Mouse (Mus musculus) layer of hippocampus, adult 18-20 months (tissue): ENCODE measurements at regions not wholly inside any gene's neighbourhood (a gene's known extent, or its start where the extent isn't known, plus 50 kb on each side); places are given as distances from the start of the nearest gene placed in this dataset.
A peak's percentile ranks its signal among the peaks of the same experiment; 100 is the strongest.

Experiments
- DNase-seq, 2 experiments: peaks; one replicate each; pipeline ENCODE4 v3.0.0; 2022; ENCODE audit warnings: low spot score in 2 of 2

DNA sequence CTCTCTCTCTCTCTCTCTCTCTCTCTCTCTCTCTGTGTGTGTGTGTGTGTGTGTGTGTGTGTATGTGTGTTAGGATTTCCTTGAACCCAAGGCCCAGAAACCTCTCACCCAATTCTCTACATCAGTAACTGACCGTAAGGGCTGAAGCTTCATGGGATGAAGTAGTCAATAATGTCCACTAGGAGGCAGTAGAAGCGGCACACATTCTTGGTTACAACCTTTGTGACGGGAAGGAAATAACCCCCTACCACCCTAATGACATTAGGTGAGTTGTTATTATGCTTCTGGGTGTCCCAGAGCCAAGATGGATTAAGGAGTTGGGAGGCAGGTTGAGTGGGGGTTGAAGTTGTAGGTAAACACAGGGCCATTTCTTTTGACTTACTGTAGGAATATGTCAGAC lies 55.5 kb upstream of the Itprid1 start:
- no peak for DNase-seq

DNA sequence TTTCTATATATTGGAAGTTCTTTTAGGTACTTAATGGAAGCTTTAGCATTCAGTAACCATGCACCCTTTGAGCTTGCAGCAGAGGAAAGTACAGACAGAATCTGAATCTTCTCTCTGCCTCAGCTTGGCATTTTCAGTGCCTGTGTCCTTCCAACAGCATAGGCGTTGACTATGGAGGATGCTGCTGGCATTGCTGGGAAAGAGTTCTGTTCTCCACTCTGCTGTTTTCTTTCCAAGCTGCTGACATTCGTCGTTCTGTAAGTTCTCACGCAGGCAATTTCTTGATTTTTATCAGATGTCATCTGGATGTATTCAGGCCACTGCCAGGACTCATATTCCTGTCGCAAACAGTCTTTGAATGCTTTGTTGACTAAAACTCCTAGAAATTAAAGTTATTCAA lies 61.2 kb upstream of the Itprid1 start:
- DNase-seq = peak in 1 of 2 experiments; percentile 39

DNA sequence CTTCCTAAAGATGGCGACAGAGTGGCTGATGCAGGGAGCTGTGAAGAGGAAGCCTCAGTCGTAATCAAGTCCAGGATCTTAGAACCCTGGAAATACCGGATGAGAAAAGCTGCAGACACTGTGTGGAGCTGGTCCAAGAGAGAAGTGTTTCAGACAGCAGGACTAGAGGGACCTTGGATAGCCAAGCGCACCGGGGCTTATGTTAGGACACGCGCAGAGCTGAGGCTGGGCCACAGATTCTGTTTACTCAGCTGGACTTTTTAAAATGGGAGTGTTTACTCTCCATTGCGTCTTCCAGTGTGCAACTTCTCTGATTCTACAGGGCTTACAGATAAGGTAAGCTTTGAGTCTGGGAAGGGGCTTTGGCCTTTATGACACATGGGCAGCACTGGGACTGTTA lies 66.4 kb upstream of the Itprid1 start:
- DNase-seq = no peak

- DNase-seq = no peak
These were observed 74.4 kb upstream of the Neurod6 start for GRCm38 (mm10) chr6:55755491-55755890.

GRCm38 (mm10) chr6:55750831-55751230 lies 69.8 kb upstream of the Neurod6 start:
- no peak for DNase-seq

- no peak for DNase-seq
These were observed 64.7 kb upstream of the Neurod6 start for GRCm38 (mm10) chr6:55745859-55746151.

GRCm38 (mm10) chr6:55745105-55745858 lies 64.2 kb upstream of the Neurod6 start:
- DNase-seq = no peak

DNA sequence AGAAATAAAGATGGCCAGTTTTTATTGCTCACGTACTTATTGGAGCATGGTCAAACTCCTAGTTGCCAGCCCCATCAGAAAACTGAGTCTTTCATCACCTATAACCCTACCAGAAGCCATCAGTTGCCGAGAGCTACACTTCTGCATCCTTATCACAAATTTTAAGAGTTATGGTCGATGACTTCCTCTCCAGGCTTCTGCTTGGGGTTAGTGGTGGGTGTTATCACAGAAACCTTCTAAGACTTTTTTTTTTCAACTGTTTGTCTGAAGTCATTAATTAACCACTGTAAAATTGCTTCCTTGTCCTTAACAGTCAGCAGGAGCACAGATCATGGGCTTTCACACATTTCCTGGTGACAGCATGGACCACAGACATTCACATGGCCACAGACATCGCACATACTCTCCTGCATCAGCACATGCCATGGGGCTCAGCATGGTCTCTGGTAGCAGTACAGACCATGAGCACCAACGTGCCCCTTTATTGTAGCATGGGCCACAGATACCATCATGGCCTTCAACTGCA lies 50.3 kb upstream of the Neurod6 start:
- DNase-seq = no peak
